Comparison of ENCODE assay signal across 8 mouse cellular contexts in genomic region chr3:108286671-108287439, GRCm38 (mm10). TPM values are rescaled to one million over a fixed set of nuclear protein-coding genes. Genes with fewer than 3 reads are reported as not detected.
DNase-seq lines count a peak whose midpoint lies in the region; ATAC-seq and TF ChIP-seq lines count a peak whose summit lies in the region.

No protein-coding gene starts in this region.

- no peak for ATAC-seq in heart, postnatal 0 days (ENCODE audit: insufficient read depth, low read depth)
- no peak for ATAC-seq in hindbrain, embryonic 12.5 days (ENCODE audit: low FRiP score)
- ATAC-seq in midbrain, embryonic 11.5 days (ENCODE audit: low FRiP score): no peak

- H3K9me3 ChIP-seq in heart, postnatal 0 days (replicated peaks; ENCODE audit: control insufficient read depth, low read length): no peaks in the 10 kb centered on the region
- H3K9me3 ChIP-seq in hindbrain, embryonic 12.5 days (replicated peaks): no peaks in the 10 kb centered on the region
- no peaks in the 10 kb centered on the region for H3K9me3 ChIP-seq in midbrain, embryonic 11.5 days (ENCODE audit: control insufficient read depth, low read length)

- 0 out of 2 replicates have a peak overlapping the region, but pooled peaks have one; percentile 11 for H3K27ac ChIP-seq in heart, postnatal 0 days (ENCODE audit: low read depth)
- H3K27ac ChIP-seq in hindbrain, embryonic 12.5 days: no peak overlapping the region
- no peak overlapping the region for H3K27ac ChIP-seq in midbrain, embryonic 11.5 days (ENCODE audit: low read depth, low read length)

- H3K4me2 ChIP-seq in heart, postnatal 0 days (ENCODE audit: low read depth, low read length): no peak overlapping the region
- peak overlapping the region; percentile 82 for H3K4me2 ChIP-seq in hindbrain, embryonic 12.5 days (replicated peaks)
- no peak overlapping the region; the same call in 1 of the 2 replicates for H3K4me2 ChIP-seq in midbrain, embryonic 11.5 days

- 0 out of 2 replicates have a peak, but pooled peaks cover 3% of the 10 kb centered on the region for H3K36me3 ChIP-seq in heart, postnatal 0 days (replicated peaks; ENCODE audit: control insufficient read depth, insufficient read depth, low read length)
- H3K36me3 ChIP-seq in hindbrain, embryonic 12.5 days: no peaks in the 10 kb centered on the region
- no peaks in the 10 kb centered on the region for H3K36me3 ChIP-seq in midbrain, embryonic 11.5 days (ENCODE audit: control insufficient read depth, insufficient read depth, low read length)

- WGBS in heart, postnatal 0 days: 63% methylated on average over 14 of the region's 14 CpGs
- 58% methylated on average over 14 of the region's 14 CpGs for WGBS in hindbrain, embryonic 12.5 days
- WGBS in midbrain, embryonic 11.5 days: 59% methylated on average over 14 of the region's 14 CpGs

- DNase-seq in heart, postnatal 0 days (ENCODE audit: low spot score): no peak
- DNase-seq in heart, adult 9 months (ENCODE audit: low spot score in 2 of 2): no peak
- peak; percentile 31 for DNase-seq in brain, embryonic 14.5 days (ENCODE audit: low read depth)
- peak; percentile 82 for DNase-seq in midbrain, embryonic 11.5 days (ENCODE audit: low spot score, missing footprints)
- DNase-seq in adrenal gland, adult 2 months: no peak
- no peak for DNase-seq in cerebellum, postnatal 25 days
- no peak for DNase-seq in layer of hippocampus, adult 9-10 months (ENCODE audit: low spot score)

- no peak for TF ChIP-seq CTCF in heart, postnatal 0 days (IDR thresholded peaks at IDR 0.05; ENCODE audit: low read depth)
- no peak for TF ChIP-seq CTCF in brain, embryonic 14.5 days (IDR thresholded peaks at IDR 0.05; ENCODE audit: borderline replicate concordance, extremely low read depth, insufficient read depth, insufficient read length)

- no peaks in the 10 kb centered on the region for H3K27me3 ChIP-seq in heart, postnatal 0 days (ENCODE audit: control insufficient read depth, insufficient read depth, low read length)
- no peaks in the 10 kb centered on the region for H3K27me3 ChIP-seq in hindbrain, embryonic 12.5 days
- H3K27me3 ChIP-seq in midbrain, embryonic 11.5 days (ENCODE audit: control insufficient read depth, insufficient read depth, low read length): no peaks in the 10 kb centered on the region

- no peak for TF ChIP-seq POLR2A in brain, embryonic 14.5 days (IDR thresholded peaks at IDR 0.05; ENCODE audit: borderline replicate concordance, extremely low read depth, insufficient read depth, insufficient read length, poor library complexity, severe bottlenecking)

- no peak overlapping the region for H3K9ac ChIP-seq in heart, postnatal 0 days (replicated peaks; ENCODE audit: low read depth, low read length)
- H3K9ac ChIP-seq in hindbrain, embryonic 12.5 days: no peak overlapping the region
- H3K9ac ChIP-seq in midbrain, embryonic 11.5 days (ENCODE audit: low read length): peak overlapping the region; percentile 16

- no peak for TF ChIP-seq EP300 in heart, postnatal 0 days (IDR thresholded peaks at IDR 0.05; ENCODE audit: low read depth)

- no peak overlapping the region for H3K4me3 ChIP-seq in heart, postnatal 0 days (ENCODE audit: low read depth, low read length)
- H3K4me3 ChIP-seq in hindbrain, embryonic 12.5 days: no peak overlapping the region
- H3K4me3 ChIP-seq in midbrain, embryonic 11.5 days (ENCODE audit: low read depth, low read length): no peak overlapping the region

- peaks cover 59% of the 10 kb centered on the region for H3K4me1 ChIP-seq in heart, postnatal 0 days (ENCODE audit: control insufficient read depth, insufficient read depth)
- peaks cover 66% of the 10 kb centered on the region for H3K4me1 ChIP-seq in hindbrain, embryonic 12.5 days
- peaks cover 59% of the 10 kb centered on the region for H3K4me1 ChIP-seq in midbrain, embryonic 11.5 days (ENCODE audit: control insufficient read depth, insufficient read depth, low read length)

RNA-seq across cellular contexts. Expression of gene Sort1, which starts 3.0 kb away (rescaled TPM):
- total RNA-seq in heart, postnatal 0 days (2014; rRNA removed; ENCODE audit: low replicate concordance): 33.5 and 34.4 TPM in 2 replicates
- polyA plus RNA-seq in heart, postnatal 0 days (2015; fragmentation: Nextera tagmentation; extraction: Ambion mirVana): 6.7 and 7.4 TPM in 2 replicates
- 74.2 and 79.2 TPM in 2 replicates for polyA plus RNA-seq in brain, embryonic 14.5 days (2012; rRNA removed)
- polyA plus RNA-seq in hindbrain, embryonic 12.5 days (2016; fragmentation: Nextera tagmentation; extraction: Ambion mirVana): 35.0 TPM in 2 replicates
- polyA plus RNA-seq in midbrain, embryonic 11.5 days (2014; fragmentation: Nextera tagmentation; extraction: Ambion mirVana): 27.0 and 27.1 TPM in 2 replicates
- total RNA-seq in adrenal gland, adult 2 months (2021): 10 to 100 TPM; 37.9 to 57.3 TPM
- polyA plus RNA-seq in adrenal gland, adult 2 months (2012; rRNA removed): 19.7 and 27.8 TPM in 2 replicates

RNA-seq across cellular contexts. Expression of gene Psma5, which starts 30.1 kb away (rescaled TPM):
- 82.6 and 104 TPM in 2 replicates for total RNA-seq in heart, postnatal 0 days (2014; rRNA removed; ENCODE audit: low replicate concordance)
- 177 and 180 TPM in 2 replicates for polyA plus RNA-seq in heart, postnatal 0 days (2015; fragmentation: Nextera tagmentation; extraction: Ambion mirVana)
- polyA plus RNA-seq in brain, embryonic 14.5 days (2012; rRNA removed): 135 and 166 TPM in 2 replicates
- 205 and 218 TPM in 2 replicates for polyA plus RNA-seq in hindbrain, embryonic 12.5 days (2016; fragmentation: Nextera tagmentation; extraction: Ambion mirVana)
- polyA plus RNA-seq in midbrain, embryonic 11.5 days (2014; fragmentation: Nextera tagmentation; extraction: Ambion mirVana): 274 and 295 TPM in 2 replicates
- total RNA-seq in adrenal gland, adult 2 months (2021): 10 to 100 TPM; 74.4 to 87.2 TPM
- 13.3 and 13.4 TPM in 2 replicates for polyA plus RNA-seq in adrenal gland, adult 2 months (2012; rRNA removed)

Comparison
In these comparisons a context has a peak if more than half of its experiments do, and no peak if none do; other contexts are left out.
1. DNase-seq: peak in brain, embryonic 14.5 days (single experiment) and midbrain, embryonic 11.5 days (single experiment); none in heart, postnatal 0 days (single experiment), heart, adult 9 months (0 of 2), adrenal gland, adult 2 months (single experiment), cerebellum, postnatal 25 days (0 of 2) and layer of hippocampus, adult 9-10 months (single experiment).